Mouse (Mus musculus): ENCODE results near the gene Top1. TPM values are rescaled to one million over a fixed set of nuclear protein-coding genes. Genes with fewer than 3 reads are reported as not detected.

Top1 gene
- polyA plus RNA-seq (2017; shearing (Covaris generic)): 90.2 TPM

GRCm38 (mm10) chr2:160645614-160646137 lies at the start of gene Top1:
TSS of gene Top1 (plus strand) at chr2:160645888.

GRCm38 (mm10) chr2:160731117-160731838 lies 85.6 kb downstream of the Top1 start, which contains the start of gene Plcg1:
TSS of gene Plcg1 (plus strand) at chr2:160731300.

Other genes starting within 250 kb of the Top1 start
- 142 TPM for gene Plcg1, start 85.4 kb downstream of the Top1 start, polyA plus RNA-seq (2017; shearing (Covaris generic))
- gene Zhx3, start 227.1 kb downstream of the Top1 start, polyA plus RNA-seq (2017; shearing (Covaris generic)): 7.8 TPM
- 0.93 TPM for gene Lpin3, start 234.8 kb downstream of the Top1 start, polyA plus RNA-seq (2017; shearing (Covaris generic))